Mouse (Mus musculus) heart, adult 2 months (tissue): ENCODE data around the gene Faf1. TPM values are rescaled to one million over a fixed set of nuclear protein-coding genes. Genes with fewer than 3 reads are reported as not detected.

Experiments
- DNase-seq, 2 experiments: peaks; one replicate each; pipeline ENCODE4 v3.0.0; 2021
- H3K27ac ChIP-seq: fragments of 200-600 bp; 2 replicates; pipeline ENCODE4 v1.8.1; 2022
- H3K27me3 ChIP-seq: fragments of 200-500 bp; 2 replicates; pipeline ENCODE4 v1.6.1; 2012; ENCODE audit warnings: mild to moderate bottlenecking, low read length, inconsistent platforms, mixed read lengths; ENCODE audit not compliant: control insufficient read depth, insufficient read depth
- H3K36me3 ChIP-seq: fragments of 200-500 bp; 2 replicates; pipeline ENCODE4 v1.6.1; 2012; ENCODE audit warnings: low read length, inconsistent platforms; ENCODE audit not compliant: control insufficient read depth, insufficient read depth
- H3K4me1 ChIP-seq: fragments of 200-500 bp; 2 replicates; pipeline ENCODE4 v1.6.1; 2011; ENCODE audit warnings: low read length; ENCODE audit not compliant: control insufficient read depth, insufficient read depth
- H3K4me3 ChIP-seq: fragments of 200-600 bp; 2 replicates; pipeline ENCODE4 v1.8.1; 2022
- H3K79me2 ChIP-seq: fragments of 200-500 bp; replicated peaks from 2 replicates; pipeline ENCODE4 v1.6.1; 2012; ENCODE audit warnings: mild to moderate bottlenecking, inconsistent platforms, low read length, moderate library complexity, mixed read lengths; ENCODE audit not compliant: control insufficient read depth, insufficient read depth
- H3K9ac ChIP-seq: fragments of 200-500 bp; 2 replicates; pipeline ENCODE4 v1.6.1; 2012; ENCODE audit warnings: low read depth, mild to moderate bottlenecking, control low read depth, inconsistent platforms, low read length, mixed read lengths
- CTCF ChIP-seq: fragments of 200-600 bp; IDR thresholded peaks from 2 replicates; pipeline ENCODE4 v1.8.1; 2022; ENCODE audit warnings: antibody characterized with exemption, mild to moderate bottlenecking, moderate library complexity
- EP300 ChIP-seq: fragments of 200-500 bp; IDR thresholded peaks from 2 replicates; pipeline ENCODE4 v1.6.1; 2011; ENCODE audit warnings: low read depth, low read length, control low read depth; ENCODE audit not compliant: insufficient read depth
- POLR2A ChIP-seq: fragments of 200-500 bp; IDR thresholded peaks from 2 replicates; pipeline ENCODE4 v1.6.1; 2011; ENCODE audit warnings: mild to moderate bottlenecking, low read depth, low read length, control low read depth; ENCODE audit not compliant: insufficient read depth
- whole genome bisulfite sequencing: fragments of 180-500 bp; shearing (Covaris S2); methylation state at CpG from one replicate; pipeline ENCODE4 v1.1.7; 2018; 5-methylcytosine and 5-hydroxymethylcytosine counted together
- intact Hi-C: fragments of 180-260 bp; cut with DNase I; formaldehyde crosslinking; loops from one replicate; pipeline ENCODE4 v1.15.1; 2025
- polyA plus RNA-seq: library from polyadenylated mRNA; depleted of rRNA; stranded (reverse); fragments of >200 nt; gene quantifications from 2 replicates; pipeline ENCODE4 v1.2.3, GENCODE M21; 2012
- total RNA-seq, 2 experiments: library from RNA; stranded (reverse); gene quantifications; 2 replicates each; pipeline ENCODE4 v1.2.3; 2021

The Faf1 gene
- total and polyA plus RNA-seq, 3 experiments = 9.6 to 46.0 (median 37.1) TPM

DNA sequence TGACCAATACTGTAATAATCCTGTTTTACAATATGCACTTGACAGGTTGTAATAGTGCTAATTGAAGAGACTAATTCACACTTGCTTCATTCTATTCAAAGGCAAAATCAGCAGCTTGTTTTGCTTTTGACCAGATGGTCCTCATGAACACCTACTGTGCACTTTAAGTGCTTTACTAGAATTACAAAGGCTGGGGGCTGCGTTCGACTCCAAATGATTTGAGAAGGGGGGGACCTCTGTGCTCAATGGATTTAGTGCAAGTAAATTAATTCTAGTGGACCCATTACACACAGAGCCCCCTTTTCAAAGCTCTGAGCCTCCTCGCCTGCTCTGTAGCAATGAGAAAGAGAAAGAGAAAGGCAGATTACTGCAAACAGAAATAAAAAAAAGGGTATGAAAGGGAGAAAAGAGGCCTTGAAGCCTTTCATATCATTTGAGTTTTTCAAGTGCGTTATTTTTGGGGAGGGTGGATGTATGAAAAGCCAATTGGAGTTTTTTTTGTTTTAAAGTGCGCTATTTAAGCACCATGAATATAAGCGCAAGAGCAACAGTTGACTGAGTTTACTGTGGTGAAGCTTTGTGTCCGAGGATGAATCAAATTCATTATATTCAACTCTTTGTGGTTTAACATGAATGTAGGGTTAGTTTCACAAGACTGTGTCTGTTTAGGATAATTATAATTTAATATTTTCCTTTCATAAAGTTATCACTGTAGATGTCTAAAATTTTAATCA, 86.5 kb downstream of the Faf1 start:
- WGBS = 85% methylated on average over 7 of the region's 7 CpGs
- no peak for DNase-seq
- Histone ChIP-seq H3K9ac (no peak overlapping the region), H3K27ac (no peak overlapping the region), H3K36me3 (no peaks in the 10 kb centered on the region), H3K27me3 (no peaks in the 10 kb centered on the region), H3K4me1 (no peaks in the 10 kb centered on the region), H3K4me3 (no peak overlapping the region), H3K79me2 (no peaks in the 10 kb centered on the region)
- intact Hi-C loops = no loop called here
- no peak for TF ChIP-seq CTCF
- no peak for TF ChIP-seq POLR2A
- TF ChIP-seq EP300 = no peak

DNA sequence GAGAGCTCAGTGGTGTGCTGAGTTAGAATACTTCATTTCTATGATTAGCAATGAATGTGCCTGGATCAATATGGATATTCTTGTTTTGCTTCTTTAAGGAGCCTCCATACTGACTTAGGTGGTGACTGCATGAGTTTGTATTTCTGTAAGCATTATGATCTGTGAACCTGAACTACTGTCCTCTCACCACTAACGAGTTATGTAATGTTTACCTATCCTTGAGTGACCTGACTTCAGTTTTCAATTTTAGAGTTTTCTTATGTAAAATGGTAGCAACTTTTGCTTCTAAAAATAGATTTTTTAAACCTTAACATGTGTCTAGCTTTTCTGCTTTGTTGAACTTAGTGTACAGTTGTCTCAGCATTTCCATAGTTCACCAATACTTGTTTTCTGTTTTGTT, 92.7 kb downstream of the Faf1 start:
- H3K27ac ChIP-seq = no peak overlapping the region
- H3K36me3 ChIP-seq = no peaks in the 10 kb centered on the region
- 80% methylated on average over 1 of the region's 1 CpGs for WGBS
- TF ChIP-seq EP300 = no peak
- no peak for TF ChIP-seq POLR2A
- TF ChIP-seq CTCF = no peak
- no peaks in the 10 kb centered on the region for H3K27me3 ChIP-seq
- H3K79me2 ChIP-seq = no peaks in the 10 kb centered on the region
- no peaks in the 10 kb centered on the region for H3K4me1 ChIP-seq
- no peak overlapping the region for H3K4me3 ChIP-seq
- intact Hi-C loops = no loop called here
- no peak overlapping the region for H3K9ac ChIP-seq
- no peak for DNase-seq

DNA sequence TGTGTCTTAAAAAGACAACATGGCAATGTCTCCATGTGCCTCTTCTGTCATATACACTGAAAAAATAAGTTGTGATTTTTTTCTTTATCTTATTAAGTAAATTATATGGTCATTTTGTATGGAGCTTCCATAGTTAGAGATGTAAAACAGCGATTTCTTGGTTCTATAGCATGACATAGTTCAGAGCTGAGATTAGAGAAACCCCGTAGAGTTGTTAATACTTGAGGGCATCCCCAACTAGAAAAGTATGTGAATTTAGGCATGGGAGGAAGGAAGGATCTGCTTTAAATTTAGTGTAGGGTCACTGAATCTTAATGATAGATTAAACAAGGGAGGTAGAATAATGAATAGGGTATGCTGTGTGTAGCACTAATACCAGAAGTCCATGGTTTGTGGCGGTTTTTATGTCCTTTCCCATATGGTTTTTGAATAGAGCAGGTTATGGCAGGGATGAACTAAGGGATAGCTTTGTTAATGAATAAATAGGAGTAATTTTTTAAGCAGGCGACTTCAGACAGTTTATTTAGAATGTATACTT, 106.3 kb downstream of the Faf1 start:
- Histone ChIP-seq H3K27me3 (no peaks in the 10 kb centered on the region), H3K36me3 (no peaks in the 10 kb centered on the region), H3K4me3 (no peak overlapping the region), H3K79me2 (no peaks in the 10 kb centered on the region), H3K9ac (no peak overlapping the region), H3K27ac (no peak overlapping the region), H3K4me1 (no peaks in the 10 kb centered on the region)
- DNase-seq = no peak
- no peak for TF ChIP-seq EP300
- no peak for TF ChIP-seq POLR2A
- no peak for TF ChIP-seq CTCF
- WGBS = 97% methylated on average over 4 of the region's 4 CpGs
- intact Hi-C loops = no loop called here

GRCm38 (mm10) chr4:109789347-109790001, 113.1 kb downstream of the Faf1 start:
- DNase-seq = no peak
- Histone ChIP-seq H3K27ac (no peak overlapping the region), H3K36me3 (no peaks in the 10 kb centered on the region), H3K9ac (no peak overlapping the region), H3K4me1 (no peaks in the 10 kb centered on the region; the same call in 1 of the 2 replicates), H3K4me3 (no peak overlapping the region), H3K27me3 (no peaks in the 10 kb centered on the region), H3K79me2 (no peaks in the 10 kb centered on the region)
- intact Hi-C loops = no loop called here
- TF ChIP-seq CTCF (no peak), EP300 (no peak), POLR2A (no peak)
- 74% methylated on average over 4 of the region's 4 CpGs for WGBS

- intact Hi-C loops = no loop called here
- Histone ChIP-seq H3K4me3 (no peak overlapping the region), H3K79me2 (no peaks in the 10 kb centered on the region), H3K9ac (no peak overlapping the region), H3K27me3 (no peaks in the 10 kb centered on the region), H3K27ac (no peak overlapping the region), H3K36me3 (no peaks in the 10 kb centered on the region), H3K4me1 (no peaks in the 10 kb centered on the region; the same call in 1 of the 2 replicates)
- DNase-seq = no peak
- 84% methylated on average over 2 of the region's 2 CpGs for WGBS
- TF ChIP-seq EP300 = no peak
- TF ChIP-seq CTCF = no peak
Measured at GRCm38 (mm10) chr4:109792331-109792730, 115.9 kb downstream of the Faf1 start.

GRCm38 (mm10) chr4:109793072-109793471, 116.7 kb downstream of the Faf1 start:
- Histone ChIP-seq H3K4me3 (no peak overlapping the region), H3K27ac (no peak overlapping the region), H3K27me3 (no peaks in the 10 kb centered on the region), H3K36me3 (no peaks in the 10 kb centered on the region), H3K79me2 (no peaks in the 10 kb centered on the region), H3K4me1 (no peaks in the 10 kb centered on the region; the same call in 1 of the 2 replicates), H3K9ac (no peak overlapping the region)
- intact Hi-C loops = no loop called here
- TF ChIP-seq CTCF = no peak
- TF ChIP-seq EP300 = no peak
- no peak for TF ChIP-seq POLR2A
- 94% methylated on average over 2 of the region's 2 CpGs for WGBS
- DNase-seq = no peak
